Mouse (Mus musculus): Measurements from ENCODE around the gene Ncam1.

Ncam1 gene

DNA sequence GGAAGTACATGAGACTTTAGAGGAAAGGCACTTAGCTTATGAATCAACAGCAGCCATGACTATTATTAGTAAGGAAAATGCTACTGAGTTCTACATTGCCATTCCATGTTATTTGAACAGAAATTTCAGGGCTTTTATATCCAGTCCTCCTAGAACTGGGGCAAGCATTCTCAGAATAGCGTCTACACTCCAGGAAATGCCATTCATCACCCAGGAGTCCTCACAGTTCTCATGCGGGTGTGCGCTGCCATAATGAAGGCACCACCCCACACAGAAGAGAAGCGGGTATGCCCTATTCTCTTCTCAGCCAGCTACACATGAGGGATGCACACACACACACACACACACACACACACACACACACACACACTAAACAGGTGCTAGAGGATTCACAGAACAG lies 43.5 kb downstream of the Ncam1 start:
- no peak for DNase-seq (ENCODE audit: low spot score in 2 of 2)

DNA sequence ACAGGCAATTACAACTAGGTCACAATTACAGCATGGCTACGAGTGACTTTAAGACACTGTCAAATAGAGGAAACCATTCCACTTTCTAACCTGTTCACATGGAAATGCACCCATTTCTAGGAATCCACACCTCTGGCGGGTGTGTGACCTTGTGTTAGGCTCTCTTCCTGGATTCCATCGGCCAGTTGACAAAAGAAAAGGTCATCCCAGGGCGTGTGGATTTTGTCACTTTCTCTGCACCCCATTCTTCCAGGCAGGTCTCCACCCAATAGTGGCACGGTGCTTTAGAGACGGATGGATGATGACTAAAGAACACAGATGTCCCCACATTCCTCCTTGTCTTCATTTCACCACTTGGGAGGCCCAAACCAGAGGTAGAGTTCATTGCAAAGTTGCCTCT lies 47.3 kb downstream of the Ncam1 start:
- no peak for DNase-seq (ENCODE audit: low spot score in 2 of 2)

DNA sequence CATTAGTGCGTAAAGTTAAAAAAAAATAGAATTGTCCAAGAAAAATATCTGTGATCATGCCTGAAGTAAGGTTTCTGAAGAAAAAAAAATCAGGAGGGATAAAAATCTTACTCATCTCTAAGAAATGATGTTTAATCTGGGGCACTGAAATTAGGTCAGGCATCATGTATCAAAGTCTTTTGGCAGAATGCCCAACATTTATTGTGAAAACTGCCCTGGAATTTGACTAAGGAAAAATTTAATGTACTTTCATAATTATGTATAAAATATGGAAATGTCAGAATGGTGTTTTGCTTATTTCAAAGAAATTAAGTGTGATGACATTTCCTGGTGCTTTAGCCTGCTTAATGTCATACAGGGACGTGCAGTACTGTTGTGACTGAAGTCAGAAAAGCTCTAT lies 52.5 kb downstream of the Ncam1 start:
- no peak for DNase-seq (ENCODE audit: low spot score in 2 of 2)

DNA sequence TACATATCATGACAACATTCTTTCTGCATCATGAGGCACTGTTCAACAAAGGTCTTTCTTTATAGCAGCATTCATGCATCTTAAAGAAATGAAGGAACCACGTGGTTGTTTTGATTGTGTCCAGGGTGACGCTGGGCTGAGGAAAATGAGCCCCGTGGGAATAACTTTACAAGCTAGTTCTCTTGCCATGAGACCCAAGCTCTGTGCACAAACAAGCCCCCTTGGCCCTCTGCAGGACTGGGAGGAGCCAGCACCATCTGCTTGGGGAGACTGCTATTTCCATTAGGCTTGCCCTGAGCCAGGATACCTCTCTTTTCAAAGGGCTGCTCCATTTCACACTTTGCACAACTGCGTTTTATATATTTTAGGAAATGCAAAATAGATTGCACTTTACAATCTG lies 53.0 kb downstream of the Ncam1 start:
- DNase-seq (ENCODE audit: low spot score in 2 of 2) = no peak

DNA sequence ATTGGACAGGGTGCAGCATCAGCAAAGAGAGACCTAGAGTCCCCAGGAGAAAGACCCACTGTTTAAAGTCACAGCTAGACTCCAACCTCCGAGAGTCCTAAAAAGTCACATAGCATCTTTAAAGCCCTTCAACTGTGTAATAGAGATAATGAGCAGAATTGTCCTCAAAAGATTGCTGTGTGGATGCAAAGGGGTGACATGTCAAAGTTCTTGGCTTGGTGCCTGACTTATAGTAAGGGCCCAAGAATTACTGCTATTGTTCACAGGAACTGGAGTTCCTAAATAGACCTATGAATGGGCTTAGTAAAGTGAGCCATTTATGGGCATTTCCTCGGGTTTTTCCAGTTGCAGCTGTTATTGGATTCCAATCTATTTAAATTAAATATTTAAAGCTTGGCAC lies 54.4 kb downstream of the Ncam1 start:
- DNase-seq (ENCODE audit: low spot score in 2 of 2) = no peak

DNA sequence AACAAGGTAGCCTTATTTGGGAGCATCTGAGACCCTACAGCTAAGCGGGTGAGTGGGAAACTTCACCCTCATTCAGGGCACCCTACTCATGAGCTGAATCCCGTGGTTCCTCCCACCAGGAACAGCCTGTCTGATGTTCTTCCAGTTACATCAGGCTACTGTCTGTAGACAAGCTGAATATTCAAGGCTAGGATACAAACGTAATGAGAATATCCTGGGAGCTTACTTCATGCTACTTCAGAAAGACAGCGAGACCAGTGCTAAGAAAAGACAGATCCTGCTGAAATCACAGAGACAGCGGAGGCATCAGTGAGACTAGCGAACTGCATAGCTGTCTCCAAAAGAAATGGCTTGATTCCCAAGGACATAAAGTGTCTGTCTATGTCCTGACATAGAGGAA lies 58.8 kb downstream of the Ncam1 start:
- DNase-seq (ENCODE audit: low spot score in 2 of 2) = no peak

DNA sequence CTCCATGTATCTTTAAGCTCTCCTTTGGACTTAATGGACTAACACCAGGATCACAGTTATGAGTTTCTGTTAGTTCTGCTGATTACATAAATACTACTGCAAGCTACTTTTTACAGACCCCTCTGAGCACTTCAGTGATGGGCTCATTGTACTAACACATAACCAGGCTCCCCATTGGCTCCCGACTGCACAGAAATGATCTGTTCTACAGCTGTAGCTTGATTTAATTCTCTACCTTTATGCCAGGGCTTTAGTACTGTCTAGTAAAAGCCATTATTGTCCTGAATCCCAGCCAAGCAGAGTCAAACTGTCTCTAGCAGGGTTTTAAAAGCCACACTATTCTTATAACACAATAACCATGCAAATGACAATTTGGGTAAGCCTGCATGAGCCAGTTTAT lies 60.2 kb downstream of the Ncam1 start:
- DNase-seq (ENCODE audit: low spot score in 2 of 2) = no peak

DNA sequence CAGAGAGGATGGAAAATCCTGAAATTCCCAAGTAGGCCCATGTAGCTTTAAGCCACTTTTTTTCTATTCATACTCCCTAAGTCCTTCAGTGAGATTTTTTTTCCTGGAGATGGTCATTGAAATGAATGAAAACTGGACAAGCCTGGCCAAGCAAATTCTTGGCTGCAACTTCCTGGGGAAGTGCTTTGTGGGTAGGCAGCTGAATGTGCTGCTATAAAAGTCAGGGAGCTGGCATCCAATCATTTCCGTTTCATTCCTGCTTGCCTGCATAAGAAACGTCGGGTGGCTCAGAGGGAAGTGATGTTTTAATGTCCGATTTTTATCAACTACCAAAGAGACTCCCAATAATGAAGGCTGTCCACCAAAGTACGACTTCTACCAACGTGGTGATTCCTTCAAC lies 61.6 kb downstream of the Ncam1 start:
- DNase-seq (ENCODE audit: low spot score in 2 of 2) = no peak

DNA sequence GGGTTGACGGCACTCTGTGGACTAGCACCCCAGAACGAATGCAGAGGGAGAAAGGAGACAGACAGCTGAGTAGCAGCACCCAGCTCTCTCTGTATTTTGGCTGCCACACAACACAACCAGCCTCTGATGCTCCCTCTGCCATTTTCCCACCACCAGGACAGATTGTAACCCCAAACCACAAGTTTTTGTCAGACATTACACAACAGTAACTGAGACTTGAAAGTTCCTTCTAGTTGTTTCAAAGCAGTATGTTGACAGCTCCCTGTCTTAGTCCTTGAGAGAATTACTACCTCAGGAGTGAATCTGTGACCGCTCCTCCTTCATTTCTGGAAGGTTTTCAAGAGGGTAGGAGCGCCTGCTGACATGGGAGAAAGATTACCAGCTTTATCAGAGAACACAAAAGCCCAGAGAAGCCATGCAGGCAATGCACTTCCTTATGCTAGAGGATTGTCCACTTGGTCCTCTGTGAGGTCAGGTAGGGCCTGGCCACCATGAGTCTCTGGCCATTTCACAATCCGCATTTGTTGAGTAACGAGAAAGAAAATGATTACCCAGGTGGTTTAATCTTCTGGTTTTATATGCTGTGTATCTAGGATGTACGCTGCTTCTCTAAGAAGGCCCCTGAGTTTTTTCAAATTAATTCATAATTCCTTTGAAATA lies 64.2 kb downstream of the Ncam1 start:
- no peak for DNase-seq (ENCODE audit: low spot score in 2 of 2)

DNA sequence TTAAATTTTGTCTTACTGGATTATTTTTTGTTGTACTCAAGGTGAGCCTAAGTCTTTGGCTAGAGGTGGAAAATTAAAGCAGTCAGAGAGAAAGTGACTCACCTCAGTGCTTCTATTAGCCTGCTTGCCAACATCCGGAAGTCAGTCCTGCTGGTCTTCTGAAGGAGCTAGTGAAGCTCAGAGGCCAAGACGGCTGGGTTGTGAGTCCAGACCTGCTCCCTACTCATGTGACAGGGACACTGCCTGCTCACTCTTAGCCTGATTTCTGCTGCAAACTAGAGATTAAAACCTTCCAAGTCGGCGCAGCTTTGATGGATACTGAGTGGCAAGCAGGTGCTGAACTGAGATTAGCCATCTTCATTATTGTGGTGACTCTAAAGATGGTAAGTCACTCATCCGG lies 65.0 kb downstream of the Ncam1 start:
- no peak for DNase-seq (ENCODE audit: low spot score in 2 of 2)

DNA sequence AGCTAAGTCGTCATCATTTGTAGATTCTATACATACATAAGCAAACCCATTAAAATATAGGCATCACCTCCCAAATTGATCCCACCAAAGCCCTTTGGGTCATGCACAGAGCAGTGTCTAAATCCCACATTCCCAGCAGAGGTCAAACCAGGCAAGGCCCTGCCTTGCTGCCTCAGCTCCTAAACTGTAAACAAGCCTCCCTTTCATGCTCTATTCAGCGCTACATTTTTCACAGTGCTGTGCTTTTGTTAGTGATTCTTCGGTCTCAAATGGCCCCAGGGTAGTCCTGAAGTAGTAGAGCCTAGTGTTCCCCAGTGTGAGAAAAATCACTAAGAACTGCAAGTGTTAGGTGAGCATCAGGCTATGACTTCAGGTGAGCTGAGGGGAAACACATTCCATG lies 69.2 kb downstream of the Ncam1 start:
- no peak for DNase-seq (ENCODE audit: low spot score in 2 of 2)

DNA sequence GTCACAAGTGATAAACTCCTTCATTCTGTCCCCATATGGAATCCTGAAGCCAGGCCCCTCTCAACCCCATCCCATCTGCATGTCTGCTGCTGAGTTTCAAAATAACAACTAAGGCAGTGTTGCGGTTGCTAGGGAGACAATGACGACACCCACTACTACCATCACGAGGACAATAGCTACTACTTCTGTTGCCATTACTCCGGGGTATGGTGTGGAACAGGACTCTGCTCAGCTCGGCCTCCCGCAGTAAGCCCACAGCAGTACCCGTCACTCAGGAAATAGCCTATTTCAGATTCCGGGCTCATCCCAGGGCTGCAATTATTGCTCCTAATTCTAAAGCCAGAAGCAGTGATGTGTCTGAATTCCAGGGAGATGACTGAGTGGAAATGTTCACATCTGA lies 70.5 kb downstream of the Ncam1 start:
- DNase-seq (ENCODE audit: low spot score in 2 of 2) = no peak

DNA sequence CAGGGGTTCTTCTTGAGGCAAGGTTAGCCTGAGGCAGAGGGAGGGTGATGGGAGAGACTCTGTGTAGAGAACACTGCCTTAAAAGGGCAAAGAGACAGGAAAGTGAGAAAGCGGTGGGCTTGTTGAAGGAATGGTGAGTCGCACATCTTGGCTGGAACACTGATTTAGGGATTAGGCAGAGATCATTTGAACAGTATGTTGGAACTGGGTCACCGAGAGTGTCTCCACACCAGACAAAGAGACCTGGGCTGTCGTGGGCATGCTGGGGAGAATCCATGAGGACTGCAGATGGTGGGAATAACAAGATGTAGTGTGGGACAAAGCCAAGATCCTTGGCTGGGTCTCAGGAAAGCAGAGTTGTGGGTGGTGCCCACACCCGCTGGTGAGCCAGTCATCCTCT lies 76.0 kb downstream of the Ncam1 start:
- no peak for DNase-seq (ENCODE audit: low spot score in 2 of 2)

DNA sequence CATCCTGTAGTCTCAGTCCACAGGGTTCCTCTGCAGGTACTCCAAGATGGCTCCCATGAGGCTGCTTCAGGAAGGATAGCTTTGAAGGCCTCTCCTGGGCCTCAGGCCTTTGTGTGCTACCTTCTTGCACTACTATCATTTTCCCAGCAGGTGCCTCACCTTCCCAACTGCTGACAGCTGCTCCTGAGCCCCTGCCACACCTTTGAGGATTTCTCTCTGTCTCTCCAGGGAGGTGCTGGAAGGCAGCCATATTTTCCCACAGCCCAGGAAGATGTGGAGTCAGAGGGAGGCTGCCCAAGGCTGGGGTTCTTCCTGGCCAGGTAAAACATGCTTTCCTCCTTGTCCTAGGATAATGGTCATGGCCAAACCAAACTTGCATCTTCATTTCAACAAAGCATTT lies 83.6 kb downstream of the Ncam1 start:
- DNase-seq (ENCODE audit: low spot score in 2 of 2) = no peak

DNA sequence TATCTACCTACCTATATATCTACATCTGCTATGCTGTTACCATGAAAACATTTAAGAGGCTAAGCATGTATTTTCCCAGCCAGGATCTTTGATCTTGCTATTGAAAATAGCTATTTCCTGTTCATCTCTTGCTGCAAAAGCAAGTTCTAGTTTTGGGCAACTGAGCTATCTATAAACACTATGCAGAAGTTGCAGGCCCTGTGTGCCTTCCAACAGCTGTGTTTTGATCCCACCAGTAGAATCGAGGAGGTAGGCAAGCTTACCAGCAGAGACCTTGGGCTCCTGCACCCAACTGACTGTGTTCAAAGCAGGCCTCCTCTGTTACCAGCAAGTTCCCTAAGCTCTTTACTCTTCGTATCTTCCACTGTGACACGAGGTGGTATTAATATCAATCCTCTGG lies 84.6 kb downstream of the Ncam1 start:
- DNase-seq (ENCODE audit: low spot score in 2 of 2) = no peak

DNA sequence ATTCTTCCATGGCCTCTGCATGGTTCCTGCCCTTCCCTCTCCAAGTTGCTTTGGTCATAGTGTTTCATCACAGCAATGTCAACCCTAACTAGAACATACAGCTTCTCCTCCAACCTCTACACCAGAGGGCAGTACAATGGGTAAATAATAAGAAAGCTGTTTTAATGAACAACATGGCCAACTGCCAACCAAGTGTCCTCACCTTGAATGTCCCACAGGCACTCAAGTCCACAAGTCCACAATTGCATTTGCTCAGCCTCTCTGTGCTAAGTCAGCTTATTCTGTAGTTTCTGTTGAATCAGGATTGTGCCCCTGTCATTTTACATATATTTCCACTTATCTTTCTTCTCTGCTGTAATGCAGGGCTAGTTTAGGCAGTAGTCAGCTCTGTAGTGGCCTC lies 91.1 kb downstream of the Ncam1 start:
- no peak for DNase-seq (ENCODE audit: low spot score in 2 of 2)

DNA sequence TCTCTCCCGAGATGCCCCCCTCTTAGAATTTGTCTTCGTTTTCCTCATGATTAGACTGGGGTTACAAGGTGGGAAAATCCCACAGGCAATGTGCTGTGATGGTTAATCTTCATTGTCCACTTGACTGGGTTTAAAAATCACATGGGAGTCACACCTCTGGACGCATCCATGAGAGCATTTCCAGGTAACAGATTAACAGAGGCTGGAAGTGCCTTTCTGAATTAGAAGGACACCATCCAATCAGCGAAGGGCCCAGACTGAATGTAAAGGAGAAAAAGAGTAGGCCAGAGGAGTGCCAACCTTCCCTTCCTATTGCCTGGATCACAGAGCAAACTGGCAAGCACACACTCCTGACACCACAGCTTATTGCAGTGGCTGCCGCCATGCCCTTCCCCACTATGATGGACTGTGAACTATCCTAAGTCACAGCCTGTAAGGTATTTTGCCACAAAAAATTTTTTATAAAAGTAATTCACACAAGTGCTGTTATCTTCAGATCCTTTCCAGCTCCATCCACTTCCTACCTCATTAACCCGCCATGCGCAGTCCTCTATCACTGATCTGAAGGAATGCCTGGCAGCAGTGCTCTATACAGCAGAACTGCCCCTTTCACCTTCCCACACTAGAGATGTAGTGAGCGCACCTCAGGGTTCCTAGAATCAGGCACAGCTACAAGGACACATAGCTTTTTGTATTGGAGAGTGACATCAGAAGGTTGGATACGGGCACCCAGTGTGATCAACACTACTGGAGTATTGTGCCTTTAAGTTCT lies 94.3 kb downstream of the Ncam1 start:
- no peak for DNase-seq (ENCODE audit: low spot score in 2 of 2)

DNA sequence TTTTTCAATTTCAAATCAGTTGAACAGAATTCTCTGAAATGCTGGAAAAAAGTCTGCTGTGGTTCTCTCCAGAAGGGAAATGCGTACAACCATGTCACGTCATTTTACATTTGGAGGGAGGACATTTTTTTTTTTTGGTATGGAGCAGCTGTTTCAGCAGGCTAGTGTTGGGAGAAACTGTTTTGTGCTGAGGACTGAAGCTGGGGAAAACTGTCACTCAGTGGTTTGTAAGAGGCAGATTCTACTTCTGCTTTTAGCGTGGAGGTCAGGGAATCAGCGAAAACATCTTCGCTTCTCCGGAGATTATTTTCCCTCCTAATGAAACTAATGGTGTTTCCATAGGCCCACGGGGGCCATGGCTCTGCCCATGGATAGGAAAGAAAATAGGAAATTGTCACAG lies 103.4 kb downstream of the Ncam1 start:
- DNase-seq (ENCODE audit: low spot score in 2 of 2) = no peak

DNA sequence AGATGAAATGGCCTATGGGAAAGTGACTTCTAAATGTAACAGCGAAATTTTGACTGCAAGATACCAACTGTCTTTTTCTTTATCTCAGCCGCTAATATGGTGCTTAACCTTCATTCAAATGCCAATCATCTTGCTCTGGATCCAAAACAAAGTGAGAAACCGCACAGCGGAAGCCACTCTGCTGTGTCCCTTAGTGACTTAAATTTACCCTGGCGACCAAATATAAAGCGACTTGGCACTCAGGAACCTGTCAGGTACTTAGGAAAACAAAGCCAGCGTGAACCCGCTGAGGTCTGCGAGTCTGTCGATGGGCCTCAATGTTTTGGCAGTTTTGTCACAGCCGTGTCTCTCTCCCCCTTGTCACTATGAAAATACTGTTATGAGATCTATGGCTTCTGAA lies 105.9 kb downstream of the Ncam1 start:
- DNase-seq (ENCODE audit: low spot score in 2 of 2) = no peak

DNA sequence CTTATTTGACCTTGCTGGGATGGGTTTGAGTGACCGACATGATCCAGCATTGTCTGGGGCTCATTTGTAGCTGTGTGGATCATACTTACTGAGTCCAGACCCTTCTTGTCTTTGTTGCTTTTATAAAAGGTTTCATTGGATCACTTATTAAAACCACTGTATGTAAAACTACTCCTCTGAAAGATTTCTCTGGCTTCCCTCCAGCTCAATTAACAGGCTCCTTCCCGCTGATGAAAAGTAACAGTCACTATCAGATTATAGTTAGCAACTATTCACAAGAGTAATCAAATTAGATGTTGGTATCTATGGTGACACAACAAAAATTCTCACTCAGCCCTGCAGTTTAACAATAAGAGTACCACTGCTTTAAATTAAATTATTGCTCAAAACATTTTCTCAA lies 107.4 kb downstream of the Ncam1 start:
- no peak for DNase-seq (ENCODE audit: low spot score in 2 of 2)

DNA sequence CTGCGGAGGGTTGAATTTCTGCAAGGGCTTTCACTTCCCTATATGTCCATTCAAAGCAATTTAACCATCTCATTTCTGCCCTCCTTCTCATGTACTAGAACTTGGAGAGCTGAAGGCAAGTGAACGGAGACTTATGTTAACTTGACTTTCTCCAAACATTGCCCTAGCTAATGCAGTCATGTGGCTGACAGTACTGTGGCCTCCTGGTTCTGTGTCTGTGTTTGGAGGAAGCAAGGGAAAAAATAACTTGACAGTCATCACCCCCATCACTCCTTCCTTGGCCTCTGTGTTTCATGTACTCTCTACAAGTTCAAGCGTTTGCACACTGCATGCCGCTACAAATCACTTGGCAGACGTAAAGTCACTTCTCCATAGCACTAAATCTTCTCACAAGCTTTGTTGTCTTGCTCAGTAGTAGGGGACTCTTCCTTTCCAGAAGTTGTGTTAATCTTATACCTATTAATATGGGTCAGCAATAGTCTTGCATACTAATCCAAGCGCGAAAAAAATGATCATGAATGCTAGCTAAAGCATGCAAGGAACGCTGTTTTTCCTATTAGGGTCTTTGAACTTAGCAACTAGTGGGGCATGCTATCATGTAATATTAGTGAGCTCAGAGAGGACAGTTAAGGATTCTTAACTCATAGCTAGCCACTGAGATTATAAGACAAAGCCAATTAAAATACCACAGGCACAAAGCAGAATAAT lies 115.0 kb downstream of the Ncam1 start:
- no peak for DNase-seq (ENCODE audit: low spot score in 2 of 2)

DNA sequence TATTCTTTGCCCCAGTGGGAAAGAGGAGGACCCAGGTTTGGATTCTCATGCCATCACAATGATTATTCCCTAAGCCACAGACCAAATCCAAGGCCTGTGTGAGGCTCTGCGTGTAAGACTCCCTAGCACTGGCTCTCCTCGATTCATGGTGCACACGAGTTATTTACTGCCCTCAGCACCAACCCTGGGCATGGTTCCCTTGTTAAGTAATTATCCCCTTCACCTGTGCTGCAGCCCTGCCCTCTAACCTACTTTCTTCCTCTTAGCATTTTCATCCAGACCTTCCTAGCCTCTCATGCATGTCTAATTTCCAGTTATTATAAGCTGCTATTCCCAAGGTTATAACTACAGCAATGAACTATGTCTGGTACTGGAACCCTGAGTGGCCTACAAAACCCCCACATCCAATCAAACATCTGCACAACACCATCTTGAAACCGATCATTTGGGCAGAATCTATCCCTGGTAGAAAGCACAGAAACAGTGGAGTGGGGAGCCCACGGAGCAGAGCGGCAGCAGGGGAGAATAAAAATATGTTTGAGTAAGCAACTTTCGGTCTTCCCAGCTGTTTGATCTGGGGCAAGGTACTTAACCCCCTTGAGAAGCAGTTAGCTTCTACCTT lies 116.8 kb downstream of the Ncam1 start:
- DNase-seq (ENCODE audit: low spot score in 2 of 2) = no peak

DNA sequence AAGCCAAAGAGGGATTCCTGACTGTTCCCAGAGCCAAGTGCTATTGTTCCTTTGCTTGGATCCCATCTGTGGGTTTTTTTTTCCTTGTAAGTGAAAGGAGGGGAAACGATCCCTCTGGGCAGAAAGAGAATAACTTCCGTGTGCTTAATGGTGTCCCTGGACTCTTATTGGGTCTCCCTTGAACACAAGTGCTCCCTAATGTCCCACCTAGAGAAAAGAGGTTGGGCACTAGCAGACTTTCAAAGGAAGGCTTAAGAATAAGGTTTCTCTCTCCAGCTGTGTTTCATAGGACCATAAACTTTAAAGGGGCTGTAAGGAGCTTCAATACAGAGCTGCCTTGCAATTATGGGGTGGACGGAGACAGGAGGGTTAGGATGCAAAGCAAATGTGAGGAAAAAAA lies 119.5 kb downstream of the Ncam1 start:
- no peak for DNase-seq (ENCODE audit: low spot score in 2 of 2)
